Mouse (Mus musculus) stomach, postnatal 0 days (tissue): ENCODE measurements at regions not wholly inside any gene's neighbourhood (a gene's known extent, or its start where the extent isn't known, plus 50 kb on each side); places are given as distances from the start of the nearest gene placed in this dataset.

ENCODE experiments used
- ATAC-seq: fragments of 200-750 bp; cut with Nextera tagmentation; 2 replicates; pipeline ENCODE4 v1.8.0; 2017; ENCODE audit not compliant: low FRiP score, low TSS enrichment
- DNase-seq: peaks from one replicate; pipeline ENCODE4 v3.0.0-alpha.2; 2016; ENCODE audit warnings: low spot score
- H3K27ac ChIP-seq: fragments of 300-500 bp; sonication (generic); replicated peaks from 2 replicates; pipeline ENCODE4 v1.5.1; 2014; ENCODE audit warnings: mild to moderate bottlenecking, control low read depth
- H3K27me3 ChIP-seq: fragments of 300-500 bp; sonication (generic); 2 replicates; pipeline ENCODE4 v1.6.1; 2014; ENCODE audit warnings: low read length; ENCODE audit not compliant: control insufficient read depth, insufficient read depth
- H3K36me3 ChIP-seq: fragments of 300-500 bp; sonication (generic); 2 replicates; pipeline ENCODE4 v1.6.1; 2014; ENCODE audit warnings: low read length, mixed read lengths; ENCODE audit not compliant: control insufficient read depth, insufficient read depth
- H3K4me1 ChIP-seq: fragments of 300-500 bp; sonication (generic); replicated peaks from 2 replicates; pipeline ENCODE4 v1.6.1; 2014; ENCODE audit warnings: antibody characterized with exemption; ENCODE audit not compliant: control insufficient read depth, insufficient read depth
- H3K4me2 ChIP-seq: fragments of 300-500 bp; sonication (generic); replicated peaks from 2 replicates; pipeline ENCODE4 v1.6.1; 2014; ENCODE audit warnings: low read depth, mild to moderate bottlenecking, control low read depth, moderate library complexity
- H3K4me3 ChIP-seq: fragments of 300-500 bp; sonication (generic); 2 replicates; pipeline ENCODE4 v1.5.1; 2014; ENCODE audit warnings: low read depth, low read length, control low read depth
- H3K9ac ChIP-seq: fragments of 300-500 bp; sonication (generic); 2 replicates; pipeline ENCODE4 v1.6.1; 2014; ENCODE audit warnings: mild to moderate bottlenecking, low read length, control low read depth, mixed read lengths
- H3K9me3 ChIP-seq: fragments of 300-500 bp; sonication (generic); 2 replicates; pipeline ENCODE4 v1.6.1; 2016; ENCODE audit warnings: low read length; ENCODE audit not compliant: control insufficient read depth
- CTCF ChIP-seq: IDR thresholded peaks from 2 replicates; pipeline ENCODE4 v1.5.1; 2016; ENCODE audit warnings: antibody characterized with exemption, low read depth, mild to moderate bottlenecking, moderate library complexity
- EP300 ChIP-seq: optimal IDR thresholded peaks from 2 replicates; pipeline ENCODE3; 2016; ENCODE audit warnings: antibody characterized with exemption
- WGBS: fragments of 180-500 bp; shearing (Covaris S2); extraction: QIAGEN DNeasy Blood & Tissue Kit; methylation state at CpG from one replicate; pipeline ENCODE4 v1.1.7; 2014; 5-methylcytosine and 5-hydroxymethylcytosine counted together

DNA sequence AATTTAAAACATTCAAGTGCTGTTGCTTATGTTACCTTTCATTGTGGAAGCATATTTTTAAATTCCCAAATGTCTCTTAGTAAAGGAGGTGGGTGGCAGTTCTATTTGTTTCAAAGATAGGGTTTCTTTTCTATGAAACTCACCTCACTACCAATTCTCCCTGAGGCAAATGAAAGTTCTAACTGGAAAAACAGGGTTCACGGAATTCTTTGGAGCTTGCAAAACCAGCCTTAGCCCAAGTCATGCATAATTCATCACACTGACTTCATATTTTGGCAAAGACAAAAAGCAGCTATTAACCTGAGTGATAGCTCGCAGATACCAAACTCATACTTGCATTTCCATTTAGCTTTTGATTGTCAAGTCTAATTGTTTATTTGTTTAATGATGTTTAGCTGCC lies 73.8 kb downstream of the Dio2 start:
- 39% methylated on average over 2 of the region's 2 CpGs for WGBS
- H3K27ac ChIP-seq: no peak overlapping the region
- DNase-seq (no peak), ATAC-seq (no peak)
- TF ChIP-seq CTCF (no peak), EP300 (peak; percentile 46)
- no peaks in the 10 kb centered on the region for H3K27me3 ChIP-seq
- no peaks in the 10 kb centered on the region for H3K9me3 ChIP-seq
- no peak overlapping the region for H3K4me3 ChIP-seq
- H3K9ac ChIP-seq: no peak overlapping the region
- no peaks in the 10 kb centered on the region for H3K36me3 ChIP-seq
- H3K4me1 ChIP-seq: no peaks in the 10 kb centered on the region
- no peak overlapping the region for H3K4me2 ChIP-seq

DNA sequence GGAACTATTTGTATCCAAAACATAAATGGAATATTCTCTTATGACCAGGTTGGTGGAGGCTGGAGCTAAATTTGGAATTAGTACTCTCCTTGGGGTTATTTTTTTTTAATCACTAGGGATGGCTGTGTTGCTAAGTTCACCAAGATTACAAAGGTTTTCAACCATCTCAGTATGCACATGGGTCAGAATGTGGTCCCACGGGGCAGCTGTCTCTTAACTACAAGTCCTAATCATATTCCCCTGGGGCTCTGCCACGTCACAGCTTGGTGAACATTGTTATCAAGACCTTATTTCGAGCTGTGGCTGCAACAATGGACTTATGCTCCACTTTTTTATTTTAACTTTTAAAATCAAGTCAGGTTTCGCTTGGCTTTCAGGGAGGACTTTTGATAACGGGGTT lies 92.8 kb downstream of the Dio2 start:
- Histone ChIP-seq H3K36me3 (no peaks in the 10 kb centered on the region), H3K9me3 (no peaks in the 10 kb centered on the region), H3K4me2 (no peak overlapping the region), H3K9ac (no peak overlapping the region), H3K27me3 (no peaks in the 10 kb centered on the region), H3K27ac (no peak overlapping the region), H3K4me1 (no peaks in the 10 kb centered on the region), H3K4me3 (no peak overlapping the region)
- DNase-seq: no peak
- 75% methylated on average over 5 of the region's 5 CpGs for WGBS
- no peak for ATAC-seq
- TF ChIP-seq EP300 (no peak), CTCF (no peak)

DNA sequence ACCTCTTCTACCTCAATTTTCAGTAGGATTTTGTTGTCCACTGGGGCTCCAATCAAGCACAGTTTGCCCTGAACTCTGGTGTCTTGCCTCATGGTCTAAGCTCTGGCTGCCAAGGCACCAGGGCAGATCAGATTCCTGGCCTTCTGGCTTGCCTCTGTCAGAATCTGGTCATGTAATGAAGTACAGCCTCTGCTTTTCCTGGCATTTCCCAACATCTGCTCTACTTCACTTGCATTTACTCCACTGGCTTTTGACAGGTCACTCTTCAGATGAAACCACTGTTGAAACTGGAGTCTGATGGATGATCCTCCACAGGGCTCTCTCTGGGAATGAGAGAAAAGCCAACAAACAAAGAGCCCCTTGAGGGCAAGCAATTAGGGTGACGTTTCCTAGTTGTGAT lies 94.3 kb downstream of the Dio2 start:
- H3K4me1 ChIP-seq: no peaks in the 10 kb centered on the region
- TF ChIP-seq EP300: no peak
- no peak for TF ChIP-seq CTCF
- no peak overlapping the region for H3K9ac ChIP-seq
- no peaks in the 10 kb centered on the region for H3K9me3 ChIP-seq
- WGBS: 10% methylated on average over 1 of the region's 1 CpGs
- ATAC-seq (no peak), DNase-seq (no peak)
- H3K27ac ChIP-seq: no peak overlapping the region
- H3K4me2 ChIP-seq: no peak overlapping the region
- no peak overlapping the region for H3K4me3 ChIP-seq
- H3K36me3 ChIP-seq: no peaks in the 10 kb centered on the region
- no peaks in the 10 kb centered on the region for H3K27me3 ChIP-seq

DNA sequence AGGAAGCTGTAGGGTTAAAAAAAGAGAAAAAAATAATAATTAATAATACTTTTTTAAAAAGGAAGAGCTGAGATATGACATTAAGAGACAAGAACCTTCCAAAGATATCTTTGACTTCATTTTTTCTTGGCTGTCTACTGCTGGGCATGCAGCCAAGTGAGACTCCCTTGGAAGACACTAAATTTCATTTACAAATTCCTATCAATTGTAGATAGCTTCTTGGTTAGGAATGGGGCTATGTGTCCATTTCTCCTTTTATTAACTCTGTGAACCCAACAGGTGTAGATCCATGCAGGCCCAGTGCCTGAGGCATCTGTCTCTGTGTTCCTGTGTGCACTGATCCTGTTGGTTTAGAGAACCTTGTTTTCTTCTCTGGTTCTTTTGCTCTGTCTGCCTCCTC lies 113.4 kb downstream of the Dio2 start:
- ATAC-seq (no peak), DNase-seq (no peak)
- no peak for TF ChIP-seq EP300
- TF ChIP-seq CTCF: no peak
- H3K27me3 ChIP-seq: no peaks in the 10 kb centered on the region
- no peaks in the 10 kb centered on the region for H3K36me3 ChIP-seq
- no peak overlapping the region for H3K4me3 ChIP-seq
- H3K9ac ChIP-seq: no peak overlapping the region
- no peaks in the 10 kb centered on the region for H3K4me1 ChIP-seq
- no peak overlapping the region for H3K27ac ChIP-seq
- no peak overlapping the region for H3K4me2 ChIP-seq
- H3K9me3 ChIP-seq: no peaks in the 10 kb centered on the region

DNA sequence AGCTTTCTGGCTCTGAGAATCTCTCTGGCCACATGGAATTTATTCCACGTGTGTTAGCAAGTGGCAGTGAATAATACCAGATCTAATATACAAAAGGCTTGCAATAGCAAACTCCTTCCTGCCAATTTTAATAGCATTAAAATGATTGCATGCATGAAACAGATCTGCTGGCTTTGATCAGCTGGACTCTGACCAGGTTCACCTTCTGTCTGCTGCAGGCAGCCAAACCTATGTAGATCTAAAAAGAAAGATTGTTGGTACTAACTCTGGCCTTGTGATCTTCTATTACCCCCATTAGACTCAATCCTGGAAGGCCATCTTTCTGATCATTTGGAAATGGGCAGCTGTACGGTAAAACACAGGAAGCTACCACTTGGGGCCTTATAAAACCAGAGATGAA lies 114.8 kb downstream of the Dio2 start:
- no peak overlapping the region for H3K9ac ChIP-seq
- no peak overlapping the region for H3K27ac ChIP-seq
- no peak overlapping the region for H3K4me2 ChIP-seq
- H3K36me3 ChIP-seq: no peaks in the 10 kb centered on the region
- H3K4me1 ChIP-seq: no peaks in the 10 kb centered on the region
- no peak for TF ChIP-seq EP300
- no peak for TF ChIP-seq CTCF
- WGBS: 67% methylated on average over 2 of the region's 2 CpGs
- no peak for DNase-seq
- no peaks in the 10 kb centered on the region for H3K27me3 ChIP-seq
- no peaks in the 10 kb centered on the region for H3K9me3 ChIP-seq
- no peak overlapping the region for H3K4me3 ChIP-seq
- no peak for ATAC-seq

DNA sequence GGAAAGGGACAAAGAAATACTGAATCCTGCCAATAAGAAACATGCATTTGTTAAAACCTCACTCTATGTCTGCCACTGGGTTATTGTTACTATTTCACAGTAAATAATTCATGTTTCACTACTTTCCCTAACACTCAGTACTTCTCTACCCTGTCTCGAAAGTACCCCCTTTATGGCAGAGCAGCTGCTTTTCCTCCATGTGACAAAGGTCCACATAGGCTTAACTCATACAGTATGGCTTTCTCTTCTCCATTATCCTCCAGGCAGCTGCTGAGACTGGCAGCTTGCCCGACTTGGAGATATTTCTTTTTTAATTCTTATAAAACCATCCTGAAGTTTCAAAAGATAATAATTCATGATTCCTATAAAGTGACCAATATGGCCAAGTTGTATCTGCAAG lies 129.4 kb downstream of the Dio2 start:
- H3K4me1 ChIP-seq: no peaks in the 10 kb centered on the region
- H3K4me3 ChIP-seq: no peak overlapping the region
- no peaks in the 10 kb centered on the region for H3K27me3 ChIP-seq
- H3K9ac ChIP-seq: no peak overlapping the region
- WGBS: 43% methylated on average over 2 of the region's 2 CpGs
- no peaks in the 10 kb centered on the region for H3K9me3 ChIP-seq
- DNase-seq (no peak), ATAC-seq (no peak)
- H3K27ac ChIP-seq: no peak overlapping the region
- no peak overlapping the region for H3K4me2 ChIP-seq
- H3K36me3 ChIP-seq: no peaks in the 10 kb centered on the region
- no peak for TF ChIP-seq CTCF
- TF ChIP-seq EP300: no peak

DNA sequence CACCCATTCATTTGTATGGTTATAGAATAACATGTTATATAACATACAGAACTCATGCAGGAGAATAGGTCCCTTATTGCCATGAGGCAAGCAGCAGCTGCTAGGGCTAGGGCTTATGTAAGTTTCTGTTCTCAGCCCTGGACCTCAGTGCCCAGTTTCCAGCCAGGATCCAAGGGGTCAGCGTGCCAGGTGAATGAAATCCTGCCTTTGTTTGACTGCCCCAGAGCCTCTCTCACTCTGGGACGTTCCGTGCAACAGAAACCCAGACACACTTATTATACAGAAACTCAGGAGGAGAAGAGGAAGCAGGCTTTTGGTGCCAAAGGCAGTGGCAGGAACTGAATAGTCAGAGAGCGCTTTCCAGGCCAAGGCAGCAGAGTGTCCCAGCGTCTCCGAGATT lies 130.3 kb downstream of the Dio2 start:
- Histone ChIP-seq H3K27ac (no peak overlapping the region), H3K9ac (no peak overlapping the region), H3K9me3 (no peaks in the 10 kb centered on the region), H3K4me2 (no peak overlapping the region), H3K4me1 (no peaks in the 10 kb centered on the region), H3K4me3 (no peak overlapping the region), H3K36me3 (no peaks in the 10 kb centered on the region), H3K27me3 (no peaks in the 10 kb centered on the region)
- ATAC-seq: no peak
- WGBS: 63% methylated on average over 6 of the region's 6 CpGs
- TF ChIP-seq EP300: no peak
- no peak for TF ChIP-seq CTCF
- DNase-seq: no peak
